8 mouse cellular contexts compared by ENCODE assay signal in the genomic region with DNA sequence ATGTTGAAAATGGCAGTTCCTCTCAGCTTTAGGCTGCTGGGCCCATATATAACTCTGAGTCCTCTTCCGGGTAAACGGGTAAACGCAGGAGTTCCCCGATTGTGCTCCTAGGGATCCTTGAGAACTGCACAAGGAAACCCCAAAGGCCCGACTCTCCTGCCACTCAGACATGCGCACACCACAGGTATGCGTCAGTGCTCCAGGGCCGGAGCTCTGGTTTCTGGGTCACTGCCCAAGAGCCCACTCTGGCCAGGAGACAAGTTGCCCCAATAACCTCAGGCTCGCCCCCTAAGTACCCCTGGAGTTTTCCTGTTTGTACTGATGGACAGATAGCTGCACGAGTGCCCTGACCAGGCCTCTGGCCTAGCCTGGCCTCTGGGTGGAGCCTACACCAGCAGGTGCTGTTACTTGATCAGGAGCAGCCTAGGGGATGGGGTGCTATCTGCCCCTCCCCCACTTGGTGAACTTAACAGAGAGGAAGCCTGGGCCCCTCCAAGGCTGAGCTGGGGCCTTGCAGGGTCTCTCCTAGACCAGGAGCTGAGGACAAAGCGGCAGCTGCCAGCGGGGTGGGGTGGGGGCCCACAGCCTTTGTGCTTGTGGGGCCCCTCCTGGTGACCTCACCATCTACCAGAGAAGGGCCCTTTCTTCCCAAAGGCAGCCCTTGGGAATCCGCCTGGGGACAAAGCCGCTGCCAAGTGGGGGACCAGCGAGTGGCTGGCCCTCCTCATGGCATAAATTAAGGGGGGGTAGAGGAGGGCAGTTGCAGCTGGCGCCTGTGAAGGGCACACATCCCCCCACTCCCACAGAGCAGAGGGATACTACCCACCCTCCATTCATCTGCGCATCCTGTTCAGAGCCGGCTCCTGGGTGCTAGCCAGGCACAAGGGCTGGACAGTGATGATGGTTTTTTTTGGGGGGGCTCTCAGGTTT. TPM values are rescaled to one million over a fixed set of nuclear protein-coding genes. Genes with fewer than 3 reads are reported as not detected.
A peak's percentile ranks its signal among the peaks of the same experiment; 100 is the strongest.
DNase-seq lines count a peak whose midpoint lies in the region; ATAC-seq and TF ChIP-seq lines count a peak whose summit lies in the region.

No protein-coding gene starts in this region.

- no peaks in the 10 kb centered on the region for H3K27me3 ChIP-seq in lung, embryonic 16.5 days (ENCODE audit: control insufficient read depth, insufficient read depth, low read depth, low read length)
- H3K27me3 ChIP-seq in intestine, embryonic 14.5 days (replicated peaks; ENCODE audit: control insufficient read depth, insufficient read depth, low read length), result no peaks in the 10 kb centered on the region
- no peaks in the 10 kb centered on the region for H3K27me3 ChIP-seq in limb, embryonic 13.5 days
- no peaks in the 10 kb centered on the region for H3K27me3 ChIP-seq in neural tube, embryonic 15.5 days (replicated peaks)

- H3K4me3 ChIP-seq in lung, embryonic 16.5 days (ENCODE audit: low read length), result no peak overlapping the region
- H3K4me3 ChIP-seq in lung, adult 2 months (replicated peaks; ENCODE audit: extremely low read depth, low read depth, low read length), result no peak overlapping the region
- no peak overlapping the region for H3K4me3 ChIP-seq in intestine, embryonic 14.5 days (ENCODE audit: low read depth, low read length)
- no peak overlapping the region for H3K4me3 ChIP-seq in limb, embryonic 13.5 days
- no peak overlapping the region for H3K4me3 ChIP-seq in neural tube, embryonic 15.5 days (replicated peaks)

- no peak for TF ChIP-seq POLR2A in lung, adult 2 months (IDR thresholded peaks at IDR 0.05; ENCODE audit: borderline replicate concordance, extremely low read depth, low read depth, low read length)

- no peak for DNase-seq in lung, adult 2 months
- peak; percentile 79 for DNase-seq in embryo, embryonic 9.5 days (ENCODE audit: extremely low spot score)
- DNase-seq in intestine, embryonic 14.5 days (ENCODE audit: low spot score), result no peak
- DNase-seq in urinary bladder, postnatal 25 days (ENCODE audit: low spot score), result no peak
- DNase-seq in testis, postnatal 14 days (ENCODE audit: low spot score), result no peak

- ATAC-seq in lung, embryonic 16.5 days (ENCODE audit: low read depth), result peak; percentile 2; the same call in 1 of the 2 replicates
- ATAC-seq in intestine, embryonic 14.5 days (replicated peaks; ENCODE audit: low FRiP score, low TSS enrichment, low read depth), result peak; percentile 42
- peak; percentile 54 for ATAC-seq in limb, embryonic 13.5 days (ENCODE audit: low FRiP score, low read depth)
- ATAC-seq in neural tube, embryonic 15.5 days (ENCODE audit: low FRiP score), result peak; percentile 74

- peaks cover 37% of the 10 kb centered on the region for H3K4me1 ChIP-seq in lung, embryonic 16.5 days (replicated peaks; ENCODE audit: control insufficient read depth, insufficient read depth, low read length)
- H3K4me1 ChIP-seq in lung, adult 2 months (ENCODE audit: control insufficient read depth, insufficient read depth, low read length), result peaks cover 34% of the 10 kb centered on the region
- H3K4me1 ChIP-seq in intestine, embryonic 14.5 days (replicated peaks; ENCODE audit: control insufficient read depth, insufficient read depth, low read length), result peaks cover 36% of the 10 kb centered on the region
- H3K4me1 ChIP-seq in limb, embryonic 13.5 days, result peaks cover 37% of the 10 kb centered on the region
- peaks cover 60% of the 10 kb centered on the region for H3K4me1 ChIP-seq in neural tube, embryonic 15.5 days

- peak overlapping the region; percentile 57 for H3K9ac ChIP-seq in lung, embryonic 16.5 days (ENCODE audit: low read length)
- no peak overlapping the region for H3K9ac ChIP-seq in intestine, embryonic 14.5 days (ENCODE audit: low read length)
- H3K9ac ChIP-seq in limb, embryonic 13.5 days, result peak overlapping the region; percentile 46
- H3K9ac ChIP-seq in neural tube, embryonic 15.5 days (replicated peaks), result no peak overlapping the region

- no peaks in the 10 kb centered on the region for H3K36me3 ChIP-seq in lung, embryonic 16.5 days (ENCODE audit: control insufficient read depth, insufficient read depth, low read length)
- H3K36me3 ChIP-seq in intestine, embryonic 14.5 days (ENCODE audit: control insufficient read depth, insufficient read depth, low read length), result no peaks in the 10 kb centered on the region
- no peaks in the 10 kb centered on the region for H3K36me3 ChIP-seq in limb, embryonic 13.5 days
- no peaks in the 10 kb centered on the region for H3K36me3 ChIP-seq in neural tube, embryonic 15.5 days

- 46% methylated on average over 18 of the region's 18 CpGs for WGBS in lung, embryonic 16.5 days
- WGBS in lung, adult 2 months, result 49% methylated on average over 18 of the region's 18 CpGs
- 48% methylated on average over 18 of the region's 18 CpGs for WGBS in intestine, embryonic 14.5 days
- 46% methylated on average over 18 of the region's 18 CpGs for WGBS in limb, embryonic 13.5 days
- 8% methylated on average over 18 of the region's 18 CpGs for WGBS in neural tube, embryonic 15.5 days

- H3K9me3 ChIP-seq in lung, embryonic 16.5 days (ENCODE audit: control insufficient read depth, low read length), result no peaks in the 10 kb centered on the region
- no peaks in the 10 kb centered on the region for H3K9me3 ChIP-seq in intestine, embryonic 14.5 days (ENCODE audit: control insufficient read depth, low read length)
- H3K9me3 ChIP-seq in limb, embryonic 13.5 days, result no peaks in the 10 kb centered on the region
- no peaks in the 10 kb centered on the region for H3K9me3 ChIP-seq in neural tube, embryonic 15.5 days (replicated peaks)

- TF ChIP-seq CTCF in lung, adult 2 months (IDR thresholded peaks at IDR 0.05; ENCODE audit: insufficient read depth, low read length), result no peak

- H3K4me2 ChIP-seq in lung, embryonic 16.5 days (ENCODE audit: low read depth, low read length), result peak overlapping the region; percentile 37
- no peak overlapping the region; the same call in 1 of the 2 replicates for H3K4me2 ChIP-seq in intestine, embryonic 14.5 days (ENCODE audit: low read length)
- H3K4me2 ChIP-seq in limb, embryonic 13.5 days (replicated peaks), result peak overlapping the region; percentile 23
- peak overlapping the region; percentile 38 for H3K4me2 ChIP-seq in neural tube, embryonic 15.5 days

- H3K27ac ChIP-seq in lung, embryonic 16.5 days (ENCODE audit: low read length), result peak overlapping the region; percentile 89
- H3K27ac ChIP-seq in intestine, embryonic 14.5 days (ENCODE audit: low read depth), result peak overlapping the region; percentile 43
- peak overlapping the region; percentile 28; the same call in 1 of the 2 replicates for H3K27ac ChIP-seq in limb, embryonic 13.5 days
- peak overlapping the region; percentile 90 for H3K27ac ChIP-seq in neural tube, embryonic 15.5 days (replicated peaks)

RNA-seq across cellular contexts. Expression of gene Trmt61a, which starts 15.7 kb away (rescaled TPM):
- 7.0 and 7.2 TPM in 2 replicates for polyA plus RNA-seq in lung, embryonic 16.5 days (2015; fragmentation: Nextera tagmentation; extraction: Ambion mirVana)
- polyA plus RNA-seq in lung, adult 2 months (2012; rRNA removed), result 21.6 and 24.3 TPM in 2 replicates
- polyA plus RNA-seq in intestine, embryonic 14.5 days (2014; fragmentation: Nextera tagmentation; extraction: Ambion mirVana), result 9.9 and 13.1 TPM in 2 replicates
- polyA plus RNA-seq in limb, embryonic 13.5 days (2015; fragmentation: Nextera tagmentation; extraction: Ambion mirVana), result 10.7 and 13.0 TPM in 2 replicates
- polyA plus RNA-seq in neural tube, embryonic 15.5 days (2015; fragmentation: Nextera tagmentation; extraction: Ambion mirVana), result 9.6 and 10.8 TPM in 2 replicates

RNA-seq across cellular contexts. Expression of gene Bag5, which starts 19.5 kb away (rescaled TPM):
- polyA plus RNA-seq in lung, embryonic 16.5 days (2015; fragmentation: Nextera tagmentation; extraction: Ambion mirVana), result 50.2 and 50.7 TPM in 2 replicates
- polyA plus RNA-seq in lung, adult 2 months (2012; rRNA removed), result 21.4 and 21.9 TPM in 2 replicates
- 52.4 and 54.6 TPM in 2 replicates for polyA plus RNA-seq in intestine, embryonic 14.5 days (2014; fragmentation: Nextera tagmentation; extraction: Ambion mirVana)
- 62.7 and 63.0 TPM in 2 replicates for polyA plus RNA-seq in limb, embryonic 13.5 days (2015; fragmentation: Nextera tagmentation; extraction: Ambion mirVana)
- 61.5 and 65.2 TPM in 2 replicates for polyA plus RNA-seq in neural tube, embryonic 15.5 days (2015; fragmentation: Nextera tagmentation; extraction: Ambion mirVana)

RNA-seq across cellular contexts. Expression of gene Apopt1, which starts 19.5 kb away (rescaled TPM):
- 45.7 and 47.0 TPM in 2 replicates for polyA plus RNA-seq in lung, embryonic 16.5 days (2015; fragmentation: Nextera tagmentation; extraction: Ambion mirVana)
- 22.5 and 30.9 TPM in 2 replicates for polyA plus RNA-seq in lung, adult 2 months (2012; rRNA removed)
- polyA plus RNA-seq in intestine, embryonic 14.5 days (2014; fragmentation: Nextera tagmentation; extraction: Ambion mirVana), result 57.1 and 58.2 TPM in 2 replicates
- polyA plus RNA-seq in limb, embryonic 13.5 days (2015; fragmentation: Nextera tagmentation; extraction: Ambion mirVana), result 60.8 and 61.0 TPM in 2 replicates
- polyA plus RNA-seq in neural tube, embryonic 15.5 days (2015; fragmentation: Nextera tagmentation; extraction: Ambion mirVana), result 58.5 and 58.8 TPM in 2 replicates

RNA-seq across cellular contexts. Expression of gene Ckb, which starts 21.5 kb away (rescaled TPM):
- 210 and 218 TPM in 2 replicates for polyA plus RNA-seq in lung, embryonic 16.5 days (2015; fragmentation: Nextera tagmentation; extraction: Ambion mirVana)
- 261 and 274 TPM in 2 replicates for polyA plus RNA-seq in lung, adult 2 months (2012; rRNA removed)
- 787 and 806 TPM in 2 replicates for polyA plus RNA-seq in intestine, embryonic 14.5 days (2014; fragmentation: Nextera tagmentation; extraction: Ambion mirVana)
- polyA plus RNA-seq in limb, embryonic 13.5 days (2015; fragmentation: Nextera tagmentation; extraction: Ambion mirVana), result 128 and 135 TPM in 2 replicates
- polyA plus RNA-seq in neural tube, embryonic 15.5 days (2015; fragmentation: Nextera tagmentation; extraction: Ambion mirVana), result 1,500 and 1,731 TPM in 2 replicates

Comparison
In these comparisons a context has a peak if more than half of its experiments do, and no peak if none do; other contexts are left out.
1. ATAC-seq: peak in every context shown above with its lines; median percentile 74 in neural tube, embryonic 15.5 days; 54 in limb, embryonic 13.5 days; 42 in intestine, embryonic 14.5 days; 2 in lung, embryonic 16.5 days.
2. H3K27ac ChIP-seq: peak in every context shown above with its lines; median percentile 90 in neural tube, embryonic 15.5 days; 89 in lung, embryonic 16.5 days; 43 in intestine, embryonic 14.5 days; 28 in limb, embryonic 13.5 days.
3. H3K9ac ChIP-seq: peak in lung, embryonic 16.5 days (single experiment) and limb, embryonic 13.5 days (single experiment); none in intestine, embryonic 14.5 days (single experiment) and neural tube, embryonic 15.5 days (single experiment).